Mouse (Mus musculus): Measurements from ENCODE around the gene Nfic. TPM values are rescaled to one million over a fixed set of nuclear protein-coding genes. Genes with fewer than 3 reads are reported as not detected.
A peak's percentile ranks its signal among the peaks of the same experiment; 100 is the strongest.

Nfic gene
- polyA plus RNA-seq, 2 experiments, result 38.1 to 98.9 TPM

DNA sequence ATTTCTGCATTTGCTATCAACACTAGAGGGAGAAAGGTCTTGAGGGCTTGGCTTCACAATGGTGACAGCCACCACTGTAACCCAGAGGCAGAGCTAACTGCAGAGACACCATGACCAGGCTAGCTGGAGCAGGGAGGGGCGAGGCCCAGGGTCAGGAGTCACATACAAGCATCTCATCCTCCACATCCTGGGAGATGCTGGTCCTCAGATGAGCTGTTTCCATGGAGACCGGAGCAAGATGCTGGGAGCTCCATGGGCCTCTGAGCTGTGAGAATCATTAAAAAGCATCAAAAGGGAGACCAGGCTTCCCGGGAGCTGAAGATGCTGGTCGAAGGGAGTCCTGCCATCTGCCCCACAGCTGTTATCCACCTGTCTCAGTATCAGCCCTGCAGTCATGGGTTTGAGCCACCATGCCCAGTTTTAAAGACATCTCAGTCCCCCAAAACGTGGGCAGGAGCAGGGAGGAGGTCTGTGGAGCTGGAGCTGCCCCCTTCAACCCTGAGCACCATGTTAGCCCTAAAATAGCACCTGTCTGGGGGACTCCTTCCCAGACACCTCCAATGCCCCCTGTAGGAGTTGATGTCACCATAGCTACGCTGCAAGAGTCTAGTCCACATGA is 29.1 kb upstream of the Nfic start:
- Histone ChIP-seq H3K36me3 (ENCODE audit: control insufficient read depth, insufficient read depth, low read length) (peaks cover 32% of the 10 kb centered on the region), H3K9me3 (ENCODE audit: control insufficient read depth, low read length) (no peaks in the 10 kb centered on the region), H3K27ac (replicated peaks; ENCODE audit: low read depth, low read length) (no peak overlapping the region), H3K9ac (ENCODE audit: low read depth, low read length, severe bottlenecking) (no peak overlapping the region), H3K4me2 (replicated peaks; ENCODE audit: low read depth, low read length, severe bottlenecking) (no peak overlapping the region), H3K4me1 (ENCODE audit: control insufficient read depth, insufficient read depth, low read length) (no peaks in the 10 kb centered on the region), H3K4me3 (replicated peaks; ENCODE audit: low read length) (no peak overlapping the region), H3K27me3 (ENCODE audit: control insufficient read depth, insufficient read depth, low read length) (peaks cover 20% of the 10 kb centered on the region)
- ATAC-seq (ENCODE audit: low FRiP score, low read depth) (no peak), DNase-seq (ENCODE audit: low spot score) (no peak)
- WGBS, result 65% methylated on average over 6 of the region's 6 CpGs
- TF ChIP-seq POLR2A (IDR thresholded peaks at IDR 0.05; ENCODE audit: borderline replicate concordance, extremely low read depth, insufficient read depth, insufficient read length), result no peak

DNA sequence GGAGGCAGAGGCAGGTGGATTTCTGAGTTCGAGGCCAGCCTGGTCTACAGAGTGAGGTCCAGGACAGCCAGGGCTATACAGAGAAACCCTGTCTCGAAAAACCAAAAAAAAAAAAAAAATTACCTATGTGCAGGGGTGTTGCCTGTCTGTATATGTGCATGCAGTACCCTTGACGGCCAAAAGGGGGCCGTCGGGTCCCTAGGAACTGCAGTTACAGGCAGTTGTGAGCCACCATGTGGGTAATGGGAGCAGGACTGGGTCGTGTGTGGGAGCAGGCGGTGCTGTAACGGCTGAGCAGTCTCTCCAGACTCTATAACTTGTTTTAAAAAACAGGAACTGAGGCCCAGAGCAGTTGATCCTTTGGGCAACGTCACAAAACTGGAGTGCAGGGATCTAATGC is 28.5 kb upstream of the Nfic start:
- Histone ChIP-seq H3K9me3 (ENCODE audit: control insufficient read depth, low read length) (no peaks in the 10 kb centered on the region), H3K27ac (replicated peaks; ENCODE audit: low read depth, low read length) (no peak overlapping the region), H3K4me3 (replicated peaks; ENCODE audit: low read length) (no peak overlapping the region), H3K9ac (ENCODE audit: low read depth, low read length, severe bottlenecking) (no peak overlapping the region), H3K36me3 (ENCODE audit: control insufficient read depth, insufficient read depth, low read length) (peaks cover 28% of the 10 kb centered on the region), H3K4me2 (replicated peaks; ENCODE audit: low read depth, low read length, severe bottlenecking) (no peak overlapping the region), H3K4me1 (ENCODE audit: control insufficient read depth, insufficient read depth, low read length) (no peaks in the 10 kb centered on the region), H3K27me3 (ENCODE audit: control insufficient read depth, insufficient read depth, low read length) (peaks cover 20% of the 10 kb centered on the region)
- 24% methylated on average over 9 of the region's 9 CpGs for WGBS
- no peak for DNase-seq (ENCODE audit: low spot score)
- no peak for TF ChIP-seq POLR2A (IDR thresholded peaks at IDR 0.05; ENCODE audit: borderline replicate concordance, extremely low read depth, insufficient read depth, insufficient read length)
- ATAC-seq (ENCODE audit: low FRiP score, low read depth), result no peak

DNA sequence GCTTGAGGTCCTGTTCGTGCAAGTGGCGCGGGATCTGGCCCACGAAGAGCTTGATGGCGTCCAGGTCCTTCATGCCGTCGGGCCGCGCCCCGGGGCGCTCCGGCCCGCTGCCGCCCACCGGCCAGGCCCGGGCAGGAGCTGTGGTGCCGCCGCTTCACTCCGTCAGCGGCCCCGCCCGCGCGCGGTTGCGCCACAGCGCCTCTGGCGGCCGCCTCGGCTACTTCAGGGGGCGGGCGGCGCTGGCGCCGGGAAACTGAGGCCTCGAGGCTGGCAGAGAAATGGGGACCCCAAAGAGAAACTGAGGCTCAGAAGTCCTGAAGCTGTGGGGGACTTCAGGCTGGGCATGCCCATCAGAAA is 27.1 kb upstream of the Nfic start, which contains the start of gene Celf5:
Gene Celf5 (minus strand): TSS at position 177 of the 357 bp plus-strand sequence.
- Histone ChIP-seq H3K9me3 (ENCODE audit: control insufficient read depth, low read length) (no peaks in the 10 kb centered on the region), H3K36me3 (ENCODE audit: control insufficient read depth, insufficient read depth, low read length) (peaks cover 13% of the 10 kb centered on the region), H3K4me2 (replicated peaks; ENCODE audit: low read depth, low read length, severe bottlenecking) (peak within 1 kb of the TSS; percentile 83), H3K4me1 (ENCODE audit: control insufficient read depth, insufficient read depth, low read length) (no peaks in the 10 kb centered on the region), H3K27ac (replicated peaks; ENCODE audit: low read depth, low read length) (no peak within 1 kb of the TSS), H3K4me3 (replicated peaks; ENCODE audit: low read length) (peak within 1 kb of the TSS; percentile 48), H3K27me3 (ENCODE audit: control insufficient read depth, insufficient read depth, low read length) (peaks cover 20% of the 10 kb centered on the region), H3K9ac (ENCODE audit: low read depth, low read length, severe bottlenecking) (peak within 1 kb of the TSS; percentile 55)
- WGBS, result 1% methylated on average over 25 of the region's 36 CpGs
- no peak for TF ChIP-seq POLR2A (IDR thresholded peaks at IDR 0.05; ENCODE audit: borderline replicate concordance, extremely low read depth, insufficient read depth, insufficient read length)
- DNase-seq (ENCODE audit: low spot score) (no peak), ATAC-seq (ENCODE audit: low FRiP score, low read depth) (peak; percentile 53)

DNA sequence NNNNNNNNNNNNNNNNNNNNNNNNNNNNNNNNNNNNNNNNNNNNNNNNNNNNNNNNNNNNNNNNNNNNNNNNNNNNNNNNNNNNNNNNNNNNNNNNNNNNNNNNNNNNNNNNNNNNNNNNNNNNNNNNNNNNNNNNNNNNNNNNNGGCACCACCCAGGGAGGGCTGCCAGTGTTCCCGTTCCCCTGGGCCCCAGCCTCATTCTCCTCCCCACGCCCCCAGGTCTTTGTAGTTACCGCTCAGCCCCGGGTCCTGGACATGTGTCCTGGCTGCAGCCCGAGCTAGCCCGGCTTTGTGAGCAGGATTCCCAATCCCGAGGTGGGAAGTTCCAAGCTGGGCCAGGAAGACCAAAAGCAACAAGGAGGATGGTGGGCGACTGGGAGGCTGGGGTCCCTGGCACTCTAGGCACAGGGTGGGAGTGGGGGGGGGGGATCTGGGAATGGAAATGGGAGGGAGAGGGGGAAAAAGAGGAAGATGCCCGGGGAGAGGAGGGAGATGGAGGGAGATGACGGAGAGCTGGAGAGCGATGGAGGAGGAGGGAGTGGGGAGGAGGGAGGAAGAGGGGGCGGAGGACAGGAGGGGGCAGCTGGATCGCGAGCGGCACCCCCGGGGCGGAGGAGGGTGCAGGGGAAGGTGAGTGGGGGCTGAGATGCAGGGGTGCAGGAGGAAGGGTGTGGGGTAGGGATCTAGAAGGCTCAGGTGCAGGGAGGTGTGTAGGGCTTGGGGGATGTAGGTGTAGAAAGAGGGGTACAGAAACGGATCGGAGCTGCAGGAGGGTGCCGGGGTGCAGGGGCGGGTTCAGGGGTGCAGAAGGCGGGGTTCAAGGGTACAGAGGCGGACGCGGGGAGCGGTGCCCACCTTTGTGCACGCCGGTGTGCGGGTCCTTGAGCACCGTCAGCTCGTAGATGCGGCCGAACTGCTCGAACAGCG is 26.4 kb upstream of the Nfic start:
- Histone ChIP-seq H3K27me3 (ENCODE audit: control insufficient read depth, insufficient read depth, low read length) (peaks cover 20% of the 10 kb centered on the region), H3K36me3 (ENCODE audit: control insufficient read depth, insufficient read depth, low read length) (peaks cover 6% of the 10 kb centered on the region; the same call in 1 of the 2 replicates), H3K4me2 (replicated peaks; ENCODE audit: low read depth, low read length, severe bottlenecking) (peak overlapping the region; percentile 83), H3K4me3 (replicated peaks; ENCODE audit: low read length) (peak overlapping the region; percentile 48), H3K4me1 (ENCODE audit: control insufficient read depth, insufficient read depth, low read length) (no peaks in the 10 kb centered on the region), H3K27ac (replicated peaks; ENCODE audit: low read depth, low read length) (no peak overlapping the region), H3K9ac (ENCODE audit: low read depth, low read length, severe bottlenecking) (peak overlapping the region; percentile 55), H3K9me3 (ENCODE audit: control insufficient read depth, low read length) (no peaks in the 10 kb centered on the region)
- DNase-seq (ENCODE audit: low spot score), result no peak
- 0 out of 2 replicates have a peak, but pooled peaks have one; percentile 3 for ATAC-seq (ENCODE audit: low FRiP score, low read depth)
- TF ChIP-seq POLR2A (IDR thresholded peaks at IDR 0.05; ENCODE audit: borderline replicate concordance, extremely low read depth, insufficient read depth, insufficient read length), result no peak
- 3% methylated on average over 35 of the region's 35 CpGs for WGBS

DNA sequence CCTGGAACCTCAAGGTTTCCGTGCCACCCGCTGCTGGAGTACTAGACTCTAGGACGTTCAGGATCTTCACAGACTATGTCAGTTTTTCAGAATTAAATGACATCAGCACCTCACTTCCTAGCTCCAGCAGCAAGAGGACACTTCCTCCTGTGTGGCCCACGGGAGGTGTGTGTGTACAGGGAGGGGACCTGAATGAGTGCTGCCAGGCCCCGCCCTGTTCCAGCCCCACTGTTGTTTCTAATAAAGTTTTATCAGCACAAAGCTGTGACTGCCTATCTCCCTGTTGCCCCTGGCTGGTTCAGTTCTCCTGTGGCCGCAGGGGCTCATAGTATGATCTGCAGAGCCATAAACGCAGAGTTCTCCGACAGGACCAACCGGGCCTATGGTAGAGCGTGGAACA is 19.0 kb upstream of the Nfic start:
- H3K36me3 ChIP-seq (ENCODE audit: control insufficient read depth, insufficient read depth, low read length), result no peaks in the 10 kb centered on the region
- TF ChIP-seq POLR2A (IDR thresholded peaks at IDR 0.05; ENCODE audit: borderline replicate concordance, extremely low read depth, insufficient read depth, insufficient read length), result no peak
- peaks cover 44% of the 10 kb centered on the region for H3K27me3 ChIP-seq (ENCODE audit: control insufficient read depth, insufficient read depth, low read length)
- ATAC-seq (ENCODE audit: low FRiP score, low read depth), result no peak
- no peak overlapping the region for H3K4me2 ChIP-seq (replicated peaks; ENCODE audit: low read depth, low read length, severe bottlenecking)
- DNase-seq (ENCODE audit: low spot score), result no peak
- no peaks in the 10 kb centered on the region for H3K4me1 ChIP-seq (ENCODE audit: control insufficient read depth, insufficient read depth, low read length)
- no peak overlapping the region for H3K9ac ChIP-seq (ENCODE audit: low read depth, low read length, severe bottlenecking)
- no peaks in the 10 kb centered on the region for H3K9me3 ChIP-seq (ENCODE audit: control insufficient read depth, low read length)
- WGBS, result 72% methylated on average over 10 of the region's 10 CpGs
- H3K27ac ChIP-seq (replicated peaks; ENCODE audit: low read depth, low read length), result no peak overlapping the region
- no peak overlapping the region for H3K4me3 ChIP-seq (replicated peaks; ENCODE audit: low read length)
